Comparison of ENCODE assay signal across 8 mouse cellular contexts in the genomic region with DNA sequence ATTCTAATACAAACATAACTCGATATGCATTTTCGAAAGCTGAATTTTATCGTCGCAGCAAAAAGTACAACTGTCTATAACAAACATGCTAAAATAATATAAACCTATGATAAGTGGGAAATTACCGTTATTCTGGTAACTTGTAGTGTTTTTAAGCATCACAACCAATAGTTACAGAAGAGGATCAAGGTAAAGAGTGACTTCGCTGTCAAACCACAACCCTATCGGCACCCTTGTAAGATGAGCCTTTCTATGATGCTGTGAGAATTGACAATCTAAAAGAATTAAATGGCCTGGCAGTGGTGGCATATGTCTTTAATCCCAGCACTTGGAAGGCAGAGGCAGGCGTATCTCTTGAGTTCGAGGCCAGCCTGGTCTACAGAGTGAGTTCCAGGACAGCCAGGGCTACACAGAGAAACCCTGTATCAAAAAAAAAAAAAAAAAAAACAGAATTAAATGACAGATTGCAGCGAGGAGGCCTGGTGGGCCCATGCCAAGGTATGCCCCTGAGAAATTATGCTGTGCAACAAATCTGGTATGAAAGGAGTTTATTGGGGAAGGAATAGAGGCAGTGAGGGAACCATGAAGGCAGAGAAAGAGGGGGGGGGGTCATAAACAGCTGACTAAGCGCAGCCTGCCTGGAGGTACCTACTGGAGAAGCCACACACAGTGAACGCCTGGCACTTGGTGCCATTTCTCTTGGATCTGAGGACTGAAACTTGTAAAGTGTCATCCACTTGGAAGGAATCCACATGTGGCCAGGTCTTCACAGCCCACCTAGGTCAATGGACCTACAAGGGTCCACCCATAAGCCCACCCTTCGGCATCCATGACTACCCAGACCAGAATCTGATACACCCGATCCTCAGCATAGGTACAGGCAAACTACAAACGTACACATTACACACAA. TPM values are rescaled to one million over a fixed set of nuclear protein-coding genes. Genes with fewer than 3 reads are reported as not detected.
DNase-seq lines count a peak whose midpoint lies in the region; ATAC-seq lines count a peak whose summit lies in the region.

No protein-coding gene starts in this region.

- peak overlapping the region; percentile 89 for H3K27ac ChIP-seq in heart, embryonic 13.5 days (replicated peaks)
- H3K27ac ChIP-seq in heart, embryonic 15.5 days = peak overlapping the region; percentile 88
- H3K27ac ChIP-seq in liver, embryonic 15.5 days (replicated peaks) = peak overlapping the region; percentile 78

- peak overlapping the region; percentile 97 for H3K4me3 ChIP-seq in heart, embryonic 13.5 days
- peak overlapping the region; percentile 75 for H3K4me3 ChIP-seq in heart, embryonic 15.5 days
- H3K4me3 ChIP-seq in liver, embryonic 15.5 days (replicated peaks) = peak overlapping the region; percentile 75

- H3K4me2 ChIP-seq in heart, embryonic 13.5 days = peak overlapping the region; percentile 85
- H3K4me2 ChIP-seq in heart, embryonic 15.5 days = peak overlapping the region; percentile 87
- peak overlapping the region; percentile 100 for H3K4me2 ChIP-seq in liver, embryonic 15.5 days

- no peak for DNase-seq in heart, postnatal 14 days
- DNase-seq in NIH3T3 (ENCODE audit: low read depth) = peak; percentile 5
- DNase-seq in right cerebral cortex, postnatal 14 days = no peak
- no peak for DNase-seq in adrenal gland, adult 2 months
- no peak for DNase-seq in embryo, embryonic 9.5 days (ENCODE audit: extremely low spot score)

- H3K4me1 ChIP-seq in heart, embryonic 13.5 days = peaks cover 77% of the 10 kb centered on the region
- H3K4me1 ChIP-seq in heart, embryonic 15.5 days (replicated peaks) = peaks cover 67% of the 10 kb centered on the region
- peaks cover 89% of the 10 kb centered on the region for H3K4me1 ChIP-seq in liver, embryonic 15.5 days (replicated peaks)

- H3K9ac ChIP-seq in heart, embryonic 13.5 days = peak overlapping the region; percentile 97
- H3K9ac ChIP-seq in heart, embryonic 15.5 days = 0 out of 2 replicates have a peak overlapping the region, but pooled peaks have one; percentile 53
- H3K9ac ChIP-seq in liver, embryonic 15.5 days = no peak overlapping the region

- no peak for ATAC-seq in heart, embryonic 13.5 days (ENCODE audit: extremely low read depth, insufficient number of reproducible peaks, low FRiP score, low TSS enrichment)
- no peak for ATAC-seq in heart, embryonic 15.5 days (replicated peaks; ENCODE audit: insufficient number of reproducible peaks, insufficient read depth, low FRiP score, low read depth)
- no peak for ATAC-seq in liver, embryonic 15.5 days (ENCODE audit: insufficient read depth)

- intact Hi-C loops in heart, postnatal 14 days (cut with DNase I) = loop anchor here (2.0 kb wide), 1 partner anchor 65 kb away; no protein-coding TSS in a partner anchor

- 63% methylated on average over 15 of the region's 15 CpGs for WGBS in heart, embryonic 13.5 days
- WGBS in heart, embryonic 15.5 days = 70% methylated on average over 15 of the region's 15 CpGs
- WGBS in liver, embryonic 15.5 days (ENCODE audit: insufficient replicate concordance) = 52% methylated on average over 15 of the region's 15 CpGs

- peaks cover 26% of the 10 kb centered on the region for H3K36me3 ChIP-seq in heart, embryonic 13.5 days
- no peaks in the 10 kb centered on the region for H3K36me3 ChIP-seq in heart, embryonic 15.5 days
- H3K36me3 ChIP-seq in liver, embryonic 15.5 days (replicated peaks) = peaks cover 19% of the 10 kb centered on the region

- no peaks in the 10 kb centered on the region for H3K27me3 ChIP-seq in heart, embryonic 13.5 days (replicated peaks)
- no peaks in the 10 kb centered on the region for H3K27me3 ChIP-seq in heart, embryonic 15.5 days
- H3K27me3 ChIP-seq in liver, embryonic 15.5 days = no peaks in the 10 kb centered on the region

- no peaks in the 10 kb centered on the region for H3K9me3 ChIP-seq in heart, embryonic 13.5 days
- no peaks in the 10 kb centered on the region for H3K9me3 ChIP-seq in heart, embryonic 15.5 days (replicated peaks)
- no peaks in the 10 kb centered on the region for H3K9me3 ChIP-seq in liver, embryonic 15.5 days (replicated peaks)

RNA-seq across cellular contexts. Expression of a gene that starts 0.8 kb away (rescaled TPM):
- 78.4 and 81.9 TPM in 2 replicates for polyA plus RNA-seq in heart, embryonic 13.5 days (2015; fragmentation: Nextera tagmentation; extraction: Ambion mirVana)
- total RNA-seq in heart, postnatal 14 days (2021) = 10 to 100 TPM; 74.1 to 83.9 TPM
- polyA plus RNA-seq in heart, embryonic 15.5 days (2015; fragmentation: Nextera tagmentation; extraction: Ambion mirVana) = 75.6 and 94.1 TPM in 2 replicates
- polyA plus RNA-seq in liver, embryonic 15.5 days (2015; fragmentation: Nextera tagmentation; extraction: Ambion mirVana) = 49.9 and 60.7 TPM in 2 replicates
- total RNA-seq in adrenal gland, adult 2 months (2021) = 10 to 100 TPM; 71.2 to 84.4 TPM
- polyA plus RNA-seq in adrenal gland, adult 2 months (2012; rRNA removed) = 133 TPM in 2 replicates

RNA-seq across cellular contexts. Expression of a gene that starts 1.3 kb away (rescaled TPM):
- polyA plus RNA-seq in heart, embryonic 13.5 days (2015; fragmentation: Nextera tagmentation; extraction: Ambion mirVana) = 300 and 318 TPM in 2 replicates
- 10 to 100 TPM; 23.5 to 28.2 TPM for total RNA-seq in heart, postnatal 14 days (2021)
- 278 and 339 TPM in 2 replicates for polyA plus RNA-seq in heart, embryonic 15.5 days (2015; fragmentation: Nextera tagmentation; extraction: Ambion mirVana)
- polyA plus RNA-seq in liver, embryonic 15.5 days (2015; fragmentation: Nextera tagmentation; extraction: Ambion mirVana) = 167 and 213 TPM in 2 replicates
- total RNA-seq in adrenal gland, adult 2 months (2021) = 10 to 100 TPM; 22.5 to 33.3 TPM
- polyA plus RNA-seq in adrenal gland, adult 2 months (2012; rRNA removed) = 107 and 124 TPM in 2 replicates

RNA-seq across cellular contexts. Expression of a gene that starts 38.9 kb away (rescaled TPM):
- 43.2 and 49.5 TPM in 2 replicates for polyA plus RNA-seq in heart, embryonic 13.5 days (2015; fragmentation: Nextera tagmentation; extraction: Ambion mirVana)
- 10 to 100 TPM; 74.5 to 78.7 TPM for total RNA-seq in heart, postnatal 14 days (2021)
- 43.7 and 46.8 TPM in 2 replicates for polyA plus RNA-seq in heart, embryonic 15.5 days (2015; fragmentation: Nextera tagmentation; extraction: Ambion mirVana)
- 22.0 and 27.4 TPM in 2 replicates for polyA plus RNA-seq in liver, embryonic 15.5 days (2015; fragmentation: Nextera tagmentation; extraction: Ambion mirVana)
- total RNA-seq in adrenal gland, adult 2 months (2021) = 10 to 100 TPM; 55.8 to 67.6 TPM
- 80.5 and 82.1 TPM in 2 replicates for polyA plus RNA-seq in adrenal gland, adult 2 months (2012; rRNA removed)
